Mouse (Mus musculus) G1E (cell line): Measurements from ENCODE around the gene Kri1.
A peak's percentile ranks its signal among the peaks of the same experiment; 100 is the strongest.

Experiments
- CTCF ChIP-seq: IDR thresholded peaks from 2 replicates; pipeline ENCODE4 v1.5.1; 2012; ENCODE audit warnings: low read depth, low read length, inconsistent platforms, mixed read lengths
- GATA1 ChIP-seq: IDR thresholded peaks from 2 replicates; pipeline ENCODE4 v1.6.1; 2012; ENCODE audit warnings: borderline replicate concordance, low read length, inconsistent platforms, mixed read lengths
- POLR2AphosphoS5 ChIP-seq: IDR thresholded peaks from 2 replicates; pipeline ENCODE4 v1.6.1; 2012; ENCODE audit warnings: low read depth, low read length, inconsistent platforms; ENCODE audit not compliant: insufficient replicate concordance
- TAL1 ChIP-seq: conservative IDR thresholded peaks from 2 replicates; pipeline ENCODE4 v1.6.1; 2012; ENCODE audit warnings: low read depth, low read length, inconsistent platforms, mixed read lengths

- TF ChIP-seq GATA1 (no peak), CTCF (peak; percentile 92), TAL1 (no peak; the same call in 1 of the 2 replicates), POLR2AphosphoS5 (no peak)
Measured at GRCm38 (mm10) chr9:21313394-21313793, 25.6 kb upstream of the Kri1 start.
